Mouse (Mus musculus): Measurements from ENCODE around the gene Hopx.

Hopx gene

GRCm38 (mm10) chr5:77119475-77120422 is 4.8 kb upstream of the Hopx start:
- Histone ChIP-seq H3K9me3 (ENCODE audit: low read length) (peaks cover 8% of the 10 kb centered on the region), H3K36me3 (ENCODE audit: insufficient read depth, low read length) (no peaks in the 10 kb centered on the region), H3K27me3 (ENCODE audit: insufficient read depth, low read length) (peaks cover 36% of the 10 kb centered on the region), H3K4me3 (replicated peaks; ENCODE audit: low read length) (0 out of 2 replicates have a peak overlapping the region, but pooled peaks have one; percentile 10), H3K4me1 (replicated peaks; ENCODE audit: low read depth, low read length) (peaks cover 59% of the 10 kb centered on the region)
- no peak for TF ChIP-seq CTCF (conservative IDR thresholded peaks at IDR 0.05; ENCODE audit: low read length)
- no peak for TF ChIP-seq POU5F1 (IDR thresholded peaks at IDR 0.05; ENCODE audit: borderline replicate concordance, low read length)
- TF ChIP-seq NANOG (IDR thresholded peaks at IDR 0.05; ENCODE audit: borderline replicate concordance, low read length), result no peak

- Histone ChIP-seq H3K27me3 (ENCODE audit: insufficient read depth, low read length) (peaks cover 31% of the 10 kb centered on the region), H3K4me1 (replicated peaks; ENCODE audit: low read depth, low read length) (peaks cover 34% of the 10 kb centered on the region), H3K4me3 (replicated peaks; ENCODE audit: low read length) (no peak overlapping the region), H3K9me3 (ENCODE audit: low read length) (no peaks in the 10 kb centered on the region), H3K36me3 (ENCODE audit: insufficient read depth, low read length) (no peaks in the 10 kb centered on the region)
- TF ChIP-seq NANOG (IDR thresholded peaks at IDR 0.05; ENCODE audit: borderline replicate concordance, low read length) (no peak), CTCF (conservative IDR thresholded peaks at IDR 0.05; ENCODE audit: low read length) (no peak), POU5F1 (IDR thresholded peaks at IDR 0.05; ENCODE audit: borderline replicate concordance, low read length) (no peak)
Measured at GRCm38 (mm10) chr5:77115732-77116131, 811 bp upstream of the Hopx start.

DNA sequence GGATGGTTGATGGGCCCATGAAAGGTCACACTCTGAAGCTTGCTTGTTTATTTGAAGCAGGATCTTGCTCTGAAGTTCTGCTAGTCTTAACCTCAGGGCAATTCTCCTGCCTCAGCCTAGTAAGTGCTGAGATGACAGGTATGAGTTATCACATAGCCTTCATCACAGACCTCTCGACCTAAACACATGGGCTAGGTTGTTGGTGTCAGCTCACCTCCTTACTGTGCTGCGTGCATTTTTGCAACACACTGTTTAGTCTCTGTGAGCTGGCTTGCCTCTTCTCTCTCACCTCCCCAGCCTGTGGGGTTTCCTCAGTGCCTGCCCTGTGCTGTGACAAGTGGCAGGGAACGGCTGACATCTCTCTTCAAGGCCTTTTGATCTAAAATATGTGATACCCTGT is 1.1 kb downstream of the Hopx start:
- Histone ChIP-seq H3K9me3 (ENCODE audit: low read length) (no peaks in the 10 kb centered on the region), H3K4me3 (replicated peaks; ENCODE audit: low read length) (no peak overlapping the region), H3K27me3 (ENCODE audit: insufficient read depth, low read length) (peaks cover 28% of the 10 kb centered on the region), H3K36me3 (ENCODE audit: insufficient read depth, low read length) (no peaks in the 10 kb centered on the region), H3K4me1 (replicated peaks; ENCODE audit: low read depth, low read length) (peaks cover 15% of the 10 kb centered on the region)
- TF ChIP-seq POU5F1 (IDR thresholded peaks at IDR 0.05; ENCODE audit: borderline replicate concordance, low read length) (no peak), NANOG (IDR thresholded peaks at IDR 0.05; ENCODE audit: borderline replicate concordance, low read length) (no peak), CTCF (conservative IDR thresholded peaks at IDR 0.05; ENCODE audit: low read length) (no peak)

GRCm38 (mm10) chr5:77112066-77112465 is 2.9 kb downstream of the Hopx start:
- H3K36me3 ChIP-seq (ENCODE audit: insufficient read depth, low read length), result no peaks in the 10 kb centered on the region
- no peak overlapping the region for H3K4me3 ChIP-seq (replicated peaks; ENCODE audit: low read length)
- peaks cover 23% of the 10 kb centered on the region for H3K27me3 ChIP-seq (ENCODE audit: insufficient read depth, low read length)
- peaks cover 15% of the 10 kb centered on the region for H3K4me1 ChIP-seq (replicated peaks; ENCODE audit: low read depth, low read length)
- TF ChIP-seq NANOG (IDR thresholded peaks at IDR 0.05; ENCODE audit: borderline replicate concordance, low read length) (no peak), CTCF (conservative IDR thresholded peaks at IDR 0.05; ENCODE audit: low read length) (no peak), POU5F1 (IDR thresholded peaks at IDR 0.05; ENCODE audit: borderline replicate concordance, low read length) (no peak)
- no peaks in the 10 kb centered on the region for H3K9me3 ChIP-seq (ENCODE audit: low read length)

DNA sequence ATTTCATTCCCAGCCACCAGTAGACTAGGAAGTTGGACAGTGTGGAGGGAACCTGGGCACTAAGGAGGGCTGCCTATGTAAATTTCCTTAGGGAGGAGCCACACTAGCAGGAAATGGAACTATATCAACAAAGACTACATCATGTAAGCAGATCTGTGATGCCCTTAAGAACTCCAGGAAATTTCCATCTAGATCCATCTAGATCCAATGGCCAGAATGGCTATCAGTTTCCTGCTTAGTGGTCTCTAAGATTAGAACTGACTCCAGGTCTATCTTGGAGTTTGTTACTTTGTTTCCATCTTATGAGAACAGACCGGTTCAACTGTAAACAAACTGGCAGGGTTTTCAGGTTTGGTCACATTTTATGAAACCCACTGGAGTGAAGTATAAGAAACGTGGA is 5.1 kb downstream of the Hopx start:
- Histone ChIP-seq H3K4me1 (replicated peaks; ENCODE audit: low read depth, low read length) (peaks cover 3% of the 10 kb centered on the region), H3K36me3 (ENCODE audit: insufficient read depth, low read length) (no peaks in the 10 kb centered on the region), H3K27me3 (ENCODE audit: insufficient read depth, low read length) (peaks cover under 1% of the 10 kb centered on the region; the same call in 1 of the 2 replicates), H3K9me3 (ENCODE audit: low read length) (no peaks in the 10 kb centered on the region), H3K4me3 (replicated peaks; ENCODE audit: low read length) (no peak overlapping the region)
- TF ChIP-seq NANOG (IDR thresholded peaks at IDR 0.05; ENCODE audit: borderline replicate concordance, low read length), result no peak
- TF ChIP-seq POU5F1 (IDR thresholded peaks at IDR 0.05; ENCODE audit: borderline replicate concordance, low read length), result no peak
- TF ChIP-seq CTCF (conservative IDR thresholded peaks at IDR 0.05; ENCODE audit: low read length), result no peak

DNA sequence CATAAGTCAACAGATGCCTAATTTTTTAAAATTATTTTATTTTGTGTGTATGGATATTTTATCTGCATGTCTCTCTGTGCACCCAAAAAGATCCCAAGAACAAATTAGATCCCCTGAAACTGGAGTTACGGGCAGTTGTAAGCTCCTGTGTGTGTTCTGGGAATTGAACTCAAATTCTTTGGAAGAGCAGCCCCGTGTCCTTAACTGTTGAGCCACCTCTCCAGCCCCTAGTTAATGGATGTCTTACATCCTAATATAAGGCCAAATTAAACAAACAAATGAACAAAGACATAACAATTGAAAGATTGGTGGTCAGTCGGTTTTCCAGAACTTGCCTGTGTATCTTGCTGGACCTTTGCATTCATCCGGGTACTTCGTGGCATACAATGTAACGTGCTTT is 6.1 kb downstream of the Hopx start:
- Histone ChIP-seq H3K9me3 (ENCODE audit: low read length) (no peaks in the 10 kb centered on the region), H3K4me3 (replicated peaks; ENCODE audit: low read length) (no peak overlapping the region), H3K27me3 (ENCODE audit: insufficient read depth, low read length) (no peaks in the 10 kb centered on the region), H3K4me1 (replicated peaks; ENCODE audit: low read depth, low read length) (no peaks in the 10 kb centered on the region), H3K36me3 (ENCODE audit: insufficient read depth, low read length) (no peaks in the 10 kb centered on the region)
- TF ChIP-seq POU5F1 (IDR thresholded peaks at IDR 0.05; ENCODE audit: borderline replicate concordance, low read length), result no peak
- no peak for TF ChIP-seq NANOG (IDR thresholded peaks at IDR 0.05; ENCODE audit: borderline replicate concordance, low read length)
- TF ChIP-seq CTCF (conservative IDR thresholded peaks at IDR 0.05; ENCODE audit: low read length), result no peak

DNA sequence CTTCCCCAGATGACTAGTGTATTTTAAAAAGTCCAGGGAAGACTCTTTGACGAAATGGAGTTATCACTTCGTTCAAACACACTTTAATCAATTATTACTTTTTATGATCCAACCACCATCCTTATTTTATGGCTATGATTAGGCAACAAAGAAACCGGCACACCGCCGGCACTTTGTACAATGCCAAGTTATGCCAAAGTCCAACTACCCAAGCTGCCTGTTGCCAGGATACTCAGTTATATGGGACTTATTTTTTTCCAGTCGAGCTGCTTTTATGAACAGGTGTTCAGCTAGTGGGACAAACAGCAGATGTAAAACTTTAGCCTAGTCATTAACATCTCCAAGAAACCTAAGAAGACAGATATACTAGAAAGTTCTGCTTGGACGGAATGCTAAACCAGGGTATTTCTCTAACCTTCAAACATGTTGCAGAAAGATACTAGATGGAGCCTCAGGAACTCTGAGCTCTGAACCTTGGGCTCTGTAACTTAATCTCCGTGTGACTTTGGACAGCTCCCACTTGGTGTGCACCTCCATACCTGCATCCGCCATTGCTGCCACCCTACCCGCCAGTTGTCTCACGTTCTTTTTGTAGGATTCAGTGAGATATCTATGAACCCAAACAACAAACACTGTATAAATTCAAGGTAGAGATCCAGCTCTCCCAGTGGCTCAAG is 7.6 kb downstream of the Hopx start:
- H3K4me3 ChIP-seq (replicated peaks; ENCODE audit: low read length), result no peak overlapping the region
- H3K4me1 ChIP-seq (replicated peaks; ENCODE audit: low read depth, low read length), result no peaks in the 10 kb centered on the region
- H3K9me3 ChIP-seq (ENCODE audit: low read length), result no peaks in the 10 kb centered on the region
- TF ChIP-seq NANOG (IDR thresholded peaks at IDR 0.05; ENCODE audit: borderline replicate concordance, low read length) (no peak), POU5F1 (IDR thresholded peaks at IDR 0.05; ENCODE audit: borderline replicate concordance, low read length) (no peak), CTCF (conservative IDR thresholded peaks at IDR 0.05; ENCODE audit: low read length) (no peak)
- no peaks in the 10 kb centered on the region for H3K36me3 ChIP-seq (ENCODE audit: insufficient read depth, low read length)
- H3K27me3 ChIP-seq (ENCODE audit: insufficient read depth, low read length), result no peaks in the 10 kb centered on the region; the same call in 1 of the 2 replicates
